Mouse (Mus musculus) neural tube, embryonic 10.5 days (tissue): ENCODE measurements around the gene Dusp27.
"Not testable (repeated sequence)": the region's sequence is repeated elsewhere in the genome, so short reads cannot be mapped to it uniquely, and the experiment has no call there.

Experiments used
- DNase-seq: peaks from one replicate; pipeline ENCODE4 v3.0.0-alpha.2; 2017; ENCODE audit warnings: low spot score; ENCODE audit errors: extremely low spot score

Gene Dusp27

DNA sequence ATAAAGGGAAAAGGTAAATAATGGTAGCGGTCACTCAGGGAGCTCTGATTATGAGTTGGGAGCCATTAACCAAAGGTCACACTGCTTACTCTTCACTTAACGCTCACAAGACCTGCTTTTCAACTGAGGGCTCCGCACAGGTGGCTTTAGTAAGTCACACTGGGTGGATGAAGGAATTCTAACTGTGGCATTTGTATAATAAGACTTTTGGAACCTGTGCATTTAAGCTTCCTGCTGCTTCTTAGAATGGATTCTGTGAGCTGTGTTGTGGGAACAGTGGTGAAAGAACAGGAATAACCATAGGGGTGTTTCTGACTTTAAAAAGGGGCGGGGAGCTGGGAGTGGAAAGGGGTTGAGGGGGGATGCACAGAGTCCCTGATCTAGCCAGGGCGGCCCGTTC lies 14.6 kb upstream of the Dusp27 start:
- DNase-seq, result no peak

DNA sequence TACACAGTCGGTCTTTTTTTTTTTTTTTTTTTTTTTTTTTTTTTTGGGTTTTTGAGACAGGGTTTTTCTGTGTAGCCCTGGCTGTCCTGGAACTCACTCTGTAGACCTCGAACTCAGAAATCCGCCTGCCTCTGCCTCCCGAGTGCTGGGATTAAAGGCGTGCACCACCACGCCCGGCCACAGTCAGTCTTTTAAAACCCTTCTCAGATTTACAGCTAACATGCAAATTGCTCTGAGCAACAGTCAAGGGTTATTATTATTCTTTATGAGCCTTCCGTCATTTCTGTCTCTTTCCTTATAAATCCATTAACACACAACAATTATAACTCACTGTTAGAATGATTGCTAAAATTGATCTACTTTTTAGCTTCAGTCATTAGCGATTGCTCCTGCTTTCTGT lies 14.1 kb upstream of the Dusp27 start:
- DNase-seq, result not testable (repeated sequence)

DNA sequence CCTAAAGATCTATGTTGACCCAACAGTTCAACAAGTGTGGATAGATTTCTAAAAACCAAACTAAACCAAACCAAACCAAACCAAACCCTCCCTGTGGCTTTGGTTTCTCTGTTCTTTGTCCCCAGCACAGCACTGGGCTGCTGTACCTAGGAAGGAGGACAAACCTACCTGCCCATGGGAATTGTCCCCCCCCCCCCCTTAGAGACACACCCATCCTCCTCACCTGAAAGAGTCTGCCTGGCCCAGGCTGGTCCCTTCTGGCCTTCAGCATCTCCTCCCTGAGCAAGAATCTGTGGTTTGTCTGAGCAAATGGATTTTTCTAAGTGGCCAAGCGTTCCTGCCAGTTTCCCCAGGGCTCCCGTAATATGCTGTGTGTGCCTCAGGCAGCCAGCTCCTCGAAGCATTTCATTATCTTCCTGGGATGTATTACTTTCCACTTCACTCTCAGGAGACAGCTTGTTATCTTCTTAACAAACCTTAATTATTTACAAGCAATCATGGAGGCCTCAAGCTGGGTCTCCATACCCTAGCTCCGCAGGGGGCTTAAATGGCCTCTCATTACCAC lies 12.0 kb upstream of the Dusp27 start:
- DNase-seq, result no peak

DNA sequence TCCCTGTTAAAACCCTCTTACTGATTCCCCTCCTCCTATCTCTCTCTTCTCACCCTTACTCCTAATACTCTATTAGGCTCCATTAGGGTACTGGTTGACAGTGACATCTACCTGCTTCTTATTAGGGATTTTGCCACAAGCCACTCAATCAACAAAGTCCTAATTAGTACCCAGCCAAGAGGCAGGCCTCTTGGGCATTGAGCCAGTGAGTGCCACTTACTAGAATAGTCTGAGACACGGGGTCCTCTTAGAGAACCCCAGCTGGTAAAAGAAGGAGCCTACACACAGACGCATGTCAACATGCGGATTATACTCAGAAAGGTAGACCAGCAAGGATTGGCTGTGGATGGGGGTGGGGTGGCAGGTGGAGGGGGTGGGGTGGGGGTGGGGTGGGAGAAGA lies 11.4 kb upstream of the Dusp27 start:
- DNase-seq, result no peak

DNA sequence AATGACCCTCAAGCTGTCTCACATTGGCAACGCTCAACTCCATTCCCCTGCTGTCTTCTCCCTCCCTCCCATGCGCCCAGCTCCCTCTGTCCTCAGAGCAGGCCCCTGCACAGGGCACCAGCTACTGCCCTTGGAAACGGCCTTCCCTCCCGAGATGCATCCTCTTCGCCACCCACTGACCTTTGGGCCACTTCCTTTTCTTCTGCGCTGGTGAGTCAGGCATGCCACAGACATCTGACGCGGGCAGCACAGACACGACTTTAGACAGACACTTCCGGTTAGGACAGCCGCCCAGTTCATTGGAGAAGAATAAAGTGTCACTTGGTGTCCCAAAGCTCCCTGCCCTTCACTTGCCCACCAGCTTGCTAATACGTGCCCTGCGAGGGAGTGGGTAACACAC lies 10.4 kb upstream of the Dusp27 start:
- no peak for DNase-seq

DNA sequence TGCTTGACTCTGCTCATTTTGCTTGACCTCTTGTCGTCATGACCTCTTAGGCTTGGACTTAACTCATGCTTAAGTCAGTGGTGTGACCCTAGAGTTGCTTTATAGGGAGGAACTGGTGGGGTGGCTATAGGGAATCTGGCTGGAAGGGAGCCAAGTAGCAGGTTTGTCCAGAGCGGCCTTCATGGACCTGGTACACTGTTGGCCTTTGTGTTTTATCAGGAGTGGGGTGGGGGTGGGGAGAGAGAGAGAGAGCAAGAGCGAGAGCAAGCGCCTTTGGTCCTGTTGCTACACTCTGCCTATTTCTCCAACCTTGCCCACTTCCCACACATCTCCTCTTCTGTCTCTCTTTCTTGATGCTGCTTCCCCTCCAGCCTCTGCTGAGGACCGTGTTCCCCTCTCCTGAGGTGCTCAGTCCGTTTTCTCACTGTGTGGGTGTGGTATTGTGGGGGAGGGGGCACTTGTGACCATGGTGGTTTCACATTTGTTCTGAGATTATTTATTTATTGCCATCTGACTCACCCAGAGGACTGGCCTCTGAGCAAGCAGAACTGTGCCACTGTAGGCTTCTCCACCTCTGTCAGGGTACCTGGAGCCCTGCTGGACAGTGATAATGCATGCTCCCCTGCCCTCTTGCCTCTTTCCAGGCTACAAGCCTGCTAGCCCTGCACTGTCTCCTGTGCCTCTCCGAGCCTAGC lies 9.7 kb upstream of the Dusp27 start:
- no peak for DNase-seq

DNA sequence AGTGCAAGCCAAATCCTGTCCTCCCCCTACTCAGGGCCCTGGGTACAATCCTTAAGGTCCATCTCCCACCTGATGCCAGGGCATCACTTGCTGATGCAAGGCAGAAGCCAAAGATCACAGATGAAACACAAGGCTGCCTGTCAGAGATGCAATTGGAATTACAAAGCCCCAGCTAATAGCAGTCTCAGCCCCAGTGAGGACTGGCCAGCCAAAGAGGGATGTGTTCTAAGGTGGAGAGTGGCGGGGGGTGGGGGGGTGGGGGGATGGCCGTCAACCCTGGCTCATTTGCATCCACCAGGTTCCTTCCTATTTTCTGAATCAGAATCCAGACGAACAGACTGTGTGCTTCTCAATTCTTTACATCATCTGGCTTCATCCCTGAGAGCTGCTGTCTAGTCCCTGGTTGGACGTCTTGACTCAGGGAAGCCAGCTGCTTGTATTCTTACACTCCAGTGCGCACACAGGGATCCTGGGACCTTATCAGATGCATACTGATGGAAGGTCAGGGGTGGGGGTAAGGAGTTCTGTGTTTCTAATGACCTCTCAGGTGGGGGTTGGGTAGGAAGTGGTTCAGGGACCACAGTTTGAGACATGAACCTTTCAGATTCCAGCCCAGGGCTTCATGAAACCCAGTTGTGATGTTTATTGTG lies 7.5 kb upstream of the Dusp27 start:
- no peak for DNase-seq

DNA sequence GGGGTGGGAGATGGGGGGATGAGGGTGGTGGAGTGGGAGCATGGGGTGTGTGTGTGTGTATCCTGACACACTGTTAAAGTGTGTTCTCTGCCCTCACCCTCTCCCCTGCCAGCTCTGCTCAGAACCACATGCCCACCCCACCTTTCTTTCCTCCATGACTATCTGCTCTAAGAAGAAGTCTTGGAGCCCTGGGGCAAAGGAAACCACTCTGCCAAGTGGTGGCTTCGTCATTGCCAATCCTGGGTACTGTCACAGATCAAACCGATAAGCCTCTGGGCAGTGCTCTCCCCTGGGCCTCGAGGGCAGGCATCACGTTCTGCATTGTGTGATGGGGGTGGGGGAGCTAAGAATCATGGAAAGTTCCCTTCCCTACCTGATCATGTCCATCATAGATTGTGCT lies 4.6 kb upstream of the Dusp27 start:
- DNase-seq, result no peak

DNA sequence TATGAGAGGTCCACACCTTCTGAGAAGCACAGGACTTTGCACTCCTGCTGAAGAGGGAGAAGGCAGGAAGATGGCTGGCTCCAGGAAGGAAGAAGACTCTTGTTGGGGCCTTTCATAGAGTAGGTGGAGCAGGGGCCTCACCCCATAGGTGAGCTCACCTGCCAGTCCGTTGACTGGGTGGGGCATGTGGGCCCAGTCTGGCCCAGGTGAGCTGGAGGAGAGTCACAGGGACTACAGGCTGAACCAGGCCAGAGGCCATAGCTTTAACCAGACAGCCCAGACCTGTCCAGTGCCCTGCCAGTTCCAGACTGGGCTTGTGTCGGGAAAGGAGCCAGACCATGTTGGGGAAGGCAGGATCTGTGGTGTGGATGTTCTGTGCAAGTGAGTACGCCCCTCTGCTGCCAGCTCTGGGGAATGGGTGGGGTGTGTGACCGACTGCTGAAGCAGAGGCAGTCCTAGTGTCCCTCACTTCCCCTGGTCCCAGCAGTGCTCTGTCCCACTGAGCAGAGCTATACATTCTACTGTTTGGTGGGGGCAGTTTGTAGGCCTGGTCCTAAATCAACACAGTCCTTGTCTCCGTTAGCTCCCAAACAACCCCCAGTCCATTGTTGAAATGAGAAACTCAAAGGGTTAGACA lies 2.6 kb upstream of the Dusp27 start, which contains the start of gene Gpa33:
Gene Gpa33, plus strand, starts transcription at position 15 of the 637 bp plus-strand sequence.
- no peak for DNase-seq

DNA sequence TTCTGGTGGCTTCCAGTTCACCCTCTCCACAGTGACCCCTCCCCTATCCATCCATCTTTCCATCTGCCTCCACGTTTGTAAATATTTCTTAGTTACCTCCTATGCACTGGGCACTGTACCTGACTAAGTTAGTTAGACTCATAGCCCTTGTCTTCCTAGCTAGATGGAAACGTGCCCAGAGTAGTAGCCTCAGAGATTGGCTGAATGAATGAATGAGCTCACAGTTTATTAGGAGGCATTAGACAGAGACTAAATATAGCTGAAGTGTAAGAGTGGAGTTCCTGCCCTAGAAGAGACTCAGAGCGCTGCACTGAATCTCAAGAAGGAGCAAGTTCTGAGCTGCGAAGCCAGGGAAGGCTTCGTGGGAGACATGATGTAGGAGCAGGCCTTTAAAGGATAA lies 829 bp upstream of the Dusp27 start:
- DNase-seq, result no peak

DNA sequence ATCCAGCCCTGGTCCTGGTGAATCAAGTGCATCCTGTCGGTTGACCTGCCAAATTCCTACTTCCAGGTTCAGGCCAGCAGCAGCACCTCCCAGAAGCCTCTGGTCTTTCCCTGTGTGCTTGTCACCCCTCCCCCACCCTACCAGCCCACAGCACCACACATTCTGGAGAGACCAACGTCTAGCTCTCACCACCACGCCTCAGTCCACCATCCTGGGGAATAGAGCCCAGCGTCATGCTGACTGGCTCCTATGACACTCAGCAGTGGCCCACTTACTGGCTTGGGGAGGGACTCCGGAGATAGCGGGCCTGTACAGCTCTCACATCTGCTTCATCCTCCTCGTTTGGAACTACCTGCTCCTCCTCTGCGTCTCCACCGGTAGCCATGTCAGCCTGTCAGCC lies 927 bp downstream of the Dusp27 start:
- no peak for DNase-seq

DNA sequence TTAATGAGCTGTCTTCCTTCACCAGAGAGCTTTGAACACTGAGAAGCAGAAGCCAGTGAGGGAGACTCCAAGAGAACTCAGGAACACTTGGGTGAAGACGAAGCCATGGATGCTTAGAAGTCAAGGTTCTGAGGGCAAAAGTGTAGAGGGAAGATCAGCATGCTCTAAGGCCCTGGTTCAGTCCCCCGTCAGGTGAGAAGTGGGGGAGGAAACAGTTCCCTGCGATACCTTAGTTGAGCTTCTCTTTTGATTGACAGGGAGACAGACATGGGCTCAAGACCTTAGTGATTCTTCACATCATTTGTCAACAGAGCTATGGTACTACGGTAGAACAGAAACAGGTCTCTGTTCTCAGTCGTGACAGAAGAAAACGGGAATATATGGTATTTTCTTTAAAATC lies 1.4 kb downstream of the Dusp27 start:
- DNase-seq, result no peak

DNA sequence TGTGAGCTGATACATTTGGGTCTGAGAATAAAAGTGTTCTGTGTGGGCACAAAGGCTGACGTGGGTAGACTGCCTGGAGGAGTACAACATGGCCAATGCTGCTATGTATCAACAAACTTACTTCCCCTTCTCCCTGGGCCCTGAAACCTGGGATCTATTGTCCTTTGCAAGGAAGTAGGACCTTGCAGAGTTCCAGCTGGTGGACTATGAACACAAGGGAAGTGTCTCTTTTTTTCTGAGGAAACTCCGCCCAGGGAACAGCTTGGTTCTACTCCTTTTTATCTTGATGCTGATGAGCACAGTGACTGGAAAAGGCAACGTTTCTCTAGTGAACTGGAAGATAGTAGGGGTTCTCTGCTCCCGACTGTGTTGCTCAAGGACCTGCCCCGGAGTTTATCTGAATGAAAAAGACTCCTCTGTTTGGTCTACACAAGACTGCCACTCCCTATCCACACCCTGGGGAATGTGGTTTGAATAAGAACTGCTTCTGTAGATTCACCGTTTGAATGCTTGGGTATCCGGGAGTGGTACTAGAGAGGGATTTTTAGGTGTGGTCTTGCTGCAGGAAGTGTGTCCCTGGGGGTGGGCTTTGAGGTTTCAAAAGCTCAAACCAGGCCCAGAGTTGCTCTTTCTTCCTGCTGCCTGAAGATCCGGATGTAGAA lies 2.7 kb downstream of the Dusp27 start:
- DNase-seq, result no peak

DNA sequence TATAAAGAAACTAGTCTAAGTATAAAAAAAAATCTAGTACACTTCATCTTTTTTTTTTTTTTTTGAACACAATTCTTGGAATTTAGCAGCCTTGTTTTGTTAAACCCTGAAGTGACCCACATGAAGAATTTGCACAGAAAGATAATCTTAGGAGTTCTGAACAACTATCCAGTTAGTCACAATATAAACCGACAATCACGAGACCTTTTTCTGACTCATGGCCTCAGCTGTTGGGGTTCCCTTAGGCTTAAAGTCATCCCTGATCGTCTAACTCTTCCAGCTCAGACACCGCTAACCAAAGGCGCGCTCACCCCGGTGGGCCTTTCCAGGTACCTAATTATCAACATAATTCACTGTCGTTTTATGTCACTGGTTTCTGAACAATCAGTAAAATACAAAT lies 4.0 kb downstream of the Dusp27 start:
- no peak for DNase-seq

DNA sequence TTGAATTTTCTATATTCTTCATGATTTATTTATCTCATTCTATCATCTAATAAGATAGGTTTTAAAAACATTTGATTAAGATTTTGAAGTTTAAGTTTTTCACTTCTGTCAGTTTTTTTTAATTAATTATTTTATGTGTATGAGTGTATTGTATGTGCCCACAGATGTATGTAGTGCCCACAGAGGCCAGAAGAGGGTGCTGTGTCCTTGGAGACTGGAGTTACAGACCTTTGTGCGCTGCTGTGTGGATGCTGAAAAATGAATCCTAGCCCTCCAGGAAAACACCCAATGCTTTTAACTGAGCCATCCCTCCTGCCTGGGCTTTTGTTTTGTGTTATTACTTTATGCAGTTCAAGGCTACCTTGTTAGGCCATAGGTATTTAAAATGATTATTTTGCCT lies 4.7 kb downstream of the Dusp27 start:
- no peak for DNase-seq

DNA sequence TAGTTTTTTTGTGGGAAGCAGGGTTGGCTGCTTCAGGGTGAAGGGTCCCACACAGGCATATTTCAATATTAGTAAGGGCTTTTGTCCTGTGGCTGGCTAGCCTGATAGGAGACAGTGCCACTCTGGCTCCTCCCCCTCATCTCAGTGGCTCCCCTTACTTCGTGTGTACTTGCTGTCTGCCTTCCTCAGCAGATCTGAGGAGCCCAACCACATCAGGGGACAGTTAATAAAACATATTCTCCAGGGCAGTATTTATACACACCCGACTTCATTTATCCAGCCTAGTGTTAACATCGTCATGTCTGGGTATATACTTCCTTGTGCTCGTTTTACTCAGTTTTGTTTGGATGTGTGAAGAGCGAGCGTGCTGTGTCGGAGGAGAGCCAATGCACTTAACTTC lies 5.6 kb downstream of the Dusp27 start:
- no peak for DNase-seq

DNA sequence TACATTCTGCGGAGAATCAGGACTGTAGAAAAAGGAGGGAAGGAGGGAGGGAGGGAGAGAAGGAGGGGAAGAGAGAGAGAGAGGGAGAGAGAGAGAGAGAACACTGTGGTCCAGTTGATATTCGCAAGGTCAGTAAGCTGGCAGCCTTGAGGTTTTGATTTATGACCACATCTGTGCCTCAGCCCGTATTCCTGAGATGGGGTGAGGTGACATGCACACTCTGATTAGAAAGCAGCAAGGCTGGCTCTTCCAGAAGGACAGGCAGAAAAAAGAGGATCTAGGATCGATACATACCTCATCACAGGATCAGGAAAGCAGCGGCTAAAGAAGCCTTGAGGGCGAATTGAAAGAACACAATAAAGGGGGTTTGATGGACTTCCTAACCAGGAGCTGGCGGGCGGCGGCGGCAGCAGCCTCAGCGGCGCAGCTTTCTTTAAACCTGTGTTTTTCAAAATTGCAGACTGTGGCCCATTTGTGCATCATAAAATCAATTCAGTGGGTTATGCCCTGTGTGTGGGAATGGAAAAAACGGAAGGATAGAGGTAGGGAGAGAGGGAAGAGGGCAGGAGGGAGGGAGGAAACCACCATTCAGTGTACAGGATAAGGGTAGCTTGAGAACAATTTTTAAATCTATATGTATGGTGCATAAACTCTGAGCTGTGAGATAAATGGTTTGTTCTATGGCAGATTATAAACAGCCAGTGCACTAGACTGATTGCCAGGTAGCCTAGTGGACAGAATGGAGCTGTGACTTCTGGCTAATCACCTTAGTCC lies 9.7 kb downstream of the Dusp27 start:
- DNase-seq, result no peak

DNA sequence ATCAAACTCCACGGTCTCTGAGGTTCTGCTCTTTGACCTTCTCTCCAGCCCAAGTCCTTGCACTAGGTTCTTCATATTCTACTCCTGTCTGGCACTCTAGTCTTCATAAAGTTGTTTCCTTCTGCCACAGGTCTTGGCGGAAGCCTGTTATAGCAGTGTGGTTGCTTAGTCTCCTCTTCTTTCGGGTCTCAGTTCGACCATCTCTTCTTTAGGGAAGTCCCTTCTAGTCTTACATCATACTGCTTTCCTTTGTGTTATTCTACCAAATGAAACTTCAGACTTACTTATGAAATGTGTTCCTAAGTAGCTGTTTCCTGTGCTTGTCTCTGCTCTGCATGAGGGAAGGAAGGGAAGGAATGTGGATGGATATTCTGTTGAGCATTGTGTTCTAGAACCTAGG lies 12.0 kb downstream of the Dusp27 start:
- DNase-seq, result no peak

DNA sequence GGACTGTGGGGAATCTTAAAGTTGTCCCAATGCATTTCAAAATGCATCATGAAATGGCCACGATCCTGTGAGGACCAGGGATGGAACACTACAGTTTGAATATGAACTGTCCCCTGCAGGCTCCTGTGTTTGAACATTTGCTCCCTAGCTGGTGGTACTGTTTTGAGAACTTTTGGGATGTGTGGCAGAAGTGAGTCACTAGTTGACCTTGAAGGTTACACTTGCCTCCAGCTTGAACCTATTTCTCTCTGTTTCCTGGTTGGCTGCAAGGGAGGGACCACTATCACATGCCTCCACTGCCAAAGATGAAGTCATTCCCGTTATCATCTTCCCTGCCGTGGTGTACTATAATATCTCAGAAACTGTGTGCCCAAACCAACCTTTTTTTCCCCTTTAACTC lies 12.7 kb downstream of the Dusp27 start:
- DNase-seq, result no peak

DNA sequence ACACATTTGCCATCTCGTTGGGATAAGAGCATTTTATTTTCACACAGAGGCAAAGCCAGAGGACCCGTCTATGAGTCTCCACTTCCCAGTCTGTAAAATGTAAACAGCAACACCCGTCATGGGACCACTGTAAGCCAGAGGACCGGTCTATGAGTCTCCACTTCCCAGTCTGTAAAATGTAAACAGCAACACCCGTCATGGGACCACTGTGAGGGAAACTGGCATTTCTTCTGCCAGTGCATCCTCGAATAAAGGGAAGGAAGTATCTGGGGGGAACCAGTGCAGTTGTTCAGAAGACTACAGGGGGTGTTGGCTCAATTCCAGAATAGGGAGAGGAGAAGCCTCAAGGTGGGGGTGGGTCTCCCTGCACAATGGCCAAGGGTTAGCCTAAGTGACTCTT lies 22.3 kb downstream of the Dusp27 start:
- DNase-seq, result no peak

DNA sequence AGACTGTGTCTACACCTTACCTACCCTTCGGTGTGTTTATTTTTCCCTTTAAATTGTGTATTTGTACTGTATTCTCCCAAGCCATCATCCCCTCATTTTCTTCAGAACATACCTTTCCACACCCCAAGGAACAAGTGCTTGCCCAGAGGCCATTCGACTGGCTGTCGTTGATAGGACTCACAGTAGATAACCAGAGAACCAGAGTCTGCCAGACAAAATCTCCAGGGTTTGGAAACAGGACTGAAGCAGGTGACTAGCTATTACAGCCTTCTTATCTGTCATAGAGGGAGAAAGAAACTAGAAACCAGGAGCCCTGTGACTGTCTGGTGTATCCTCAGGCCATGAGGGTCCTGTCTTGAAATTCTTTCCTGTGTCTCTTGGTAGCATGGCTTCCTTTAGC lies 22.9 kb downstream of the Dusp27 start:
- DNase-seq, result no peak
